Mouse (Mus musculus): Measurements from ENCODE around the gene Sbds. TPM values are rescaled to one million over a fixed set of nuclear protein-coding genes. Genes with fewer than 3 reads are reported as not detected.

The Sbds gene
- polyA plus RNA-seq (2012; rRNA removed): 24.4 and 24.8 TPM in 2 replicates

DNA sequence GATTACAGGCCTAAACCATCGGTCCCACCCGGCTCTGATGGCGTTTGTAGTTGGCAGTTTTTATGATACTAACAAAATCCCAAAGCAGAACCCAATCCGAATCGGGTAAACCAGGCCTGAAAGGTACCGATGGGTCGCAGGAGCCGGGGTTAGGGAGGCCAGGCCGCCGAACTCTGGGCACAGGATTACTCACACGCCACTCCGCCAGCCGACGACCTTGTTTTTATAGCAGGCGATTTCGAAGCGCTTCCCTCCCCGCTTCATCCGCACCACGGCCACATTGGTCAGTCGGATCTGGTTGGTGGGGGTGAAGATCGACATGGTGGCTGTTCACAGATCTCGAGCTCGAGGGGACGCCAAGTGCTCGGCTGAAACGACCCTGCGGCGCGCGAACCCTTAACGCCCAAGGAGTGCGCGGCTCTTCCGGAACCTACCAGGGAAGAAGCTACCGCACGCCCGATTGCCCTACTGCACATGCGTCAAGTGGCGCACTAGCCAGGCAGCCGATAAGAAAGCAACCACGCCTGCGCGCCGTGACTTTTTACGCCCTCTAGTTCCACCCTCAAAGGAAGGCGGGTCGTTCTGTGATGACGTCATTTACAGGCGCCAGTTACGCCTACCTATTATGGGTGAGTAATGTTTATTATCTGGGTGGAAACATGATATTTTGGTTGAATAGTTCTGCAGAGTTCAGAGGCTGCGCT lies at the start of gene Sbds, which contains the start of gene Tyw1:
Sbds (minus strand) TSS at position 514 of the 704 bp plus-strand sequence.
Tyw1 (plus strand) TSS at position 603 of the 704 bp plus-strand sequence.
- peak within 1 kb of the TSS; percentile 99 for H3K4me3 ChIP-seq (ENCODE audit: control insufficient read depth, insufficient read depth, low read length)
- WGBS: under 1% methylated on average over 52 of the region's 52 CpGs
- H3K27me3 ChIP-seq (ENCODE audit: control insufficient read depth, insufficient read depth, low read length): no peaks in the 10 kb centered on the region
- H3K36me3 ChIP-seq (ENCODE audit: control insufficient read depth, insufficient read depth, low read length): peaks cover 27% of the 10 kb centered on the region
- DNase-seq: peak; percentile 96
- TF ChIP-seq CTCF (IDR thresholded peaks at IDR 0.05; ENCODE audit: borderline replicate concordance, control insufficient read depth, extremely low read depth, insufficient read depth, low read length, poor library complexity) (no peak; the same call in 1 of the 2 replicates), POLR2A (IDR thresholded peaks at IDR 0.05; ENCODE audit: control insufficient read depth, extremely low read depth, insufficient read depth, low read length, poor library complexity) (peak; percentile 93)
- peak within 1 kb of the TSS; percentile 75 for H3K27ac ChIP-seq (ENCODE audit: control insufficient read depth, insufficient read depth, low read length)
- H3K4me1 ChIP-seq (replicated peaks; ENCODE audit: control insufficient read depth, insufficient read depth, low read length): peaks cover 11% of the 10 kb centered on the region

GRCm38 (mm10) chr5:130303611-130304010 lies 48.3 kb upstream of the Sbds start:
- Histone ChIP-seq H3K27me3 (ENCODE audit: control insufficient read depth, insufficient read depth, low read length) (no peaks in the 10 kb centered on the region), H3K4me3 (ENCODE audit: control insufficient read depth, insufficient read depth, low read length) (no peak overlapping the region), H3K36me3 (ENCODE audit: control insufficient read depth, insufficient read depth, low read length) (peaks cover 14% of the 10 kb centered on the region; the same call in 1 of the 2 replicates), H3K27ac (ENCODE audit: control insufficient read depth, insufficient read depth, low read length) (no peak overlapping the region), H3K4me1 (replicated peaks; ENCODE audit: control insufficient read depth, insufficient read depth, low read length) (no peaks in the 10 kb centered on the region)
- 98% methylated on average over 6 of the region's 6 CpGs for WGBS
- TF ChIP-seq CTCF (IDR thresholded peaks at IDR 0.05; ENCODE audit: borderline replicate concordance, control insufficient read depth, extremely low read depth, insufficient read depth, low read length, poor library complexity) (no peak), POLR2A (IDR thresholded peaks at IDR 0.05; ENCODE audit: control insufficient read depth, extremely low read depth, insufficient read depth, low read length, poor library complexity) (no peak)
- DNase-seq: no peak

DNA sequence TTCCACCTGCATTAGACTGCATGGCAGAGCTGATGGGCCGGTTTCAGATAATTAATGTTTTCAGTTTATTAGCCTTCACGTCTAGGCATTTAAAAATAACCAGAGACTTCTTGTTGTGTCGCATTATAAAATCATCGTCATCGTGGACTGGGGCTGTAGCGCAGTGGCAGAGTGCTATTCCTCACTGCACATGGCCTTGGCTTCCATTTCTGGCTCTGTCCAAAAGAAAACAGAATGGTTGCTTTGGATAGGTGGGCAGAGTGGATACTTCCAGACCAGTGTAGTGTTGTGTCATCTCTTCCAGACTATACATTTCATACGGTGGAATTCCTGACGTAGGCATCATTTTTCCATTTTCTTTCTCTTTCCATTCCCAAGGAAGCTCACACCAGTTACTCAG lies 44.2 kb upstream of the Sbds start:
- H3K27me3 ChIP-seq (ENCODE audit: control insufficient read depth, insufficient read depth, low read length): no peaks in the 10 kb centered on the region
- no peak overlapping the region for H3K4me3 ChIP-seq (ENCODE audit: control insufficient read depth, insufficient read depth, low read length)
- H3K4me1 ChIP-seq (replicated peaks; ENCODE audit: control insufficient read depth, insufficient read depth, low read length): no peaks in the 10 kb centered on the region
- no peak overlapping the region for H3K27ac ChIP-seq (ENCODE audit: control insufficient read depth, insufficient read depth, low read length)
- no peak for TF ChIP-seq CTCF (IDR thresholded peaks at IDR 0.05; ENCODE audit: borderline replicate concordance, control insufficient read depth, extremely low read depth, insufficient read depth, low read length, poor library complexity)
- no peak for TF ChIP-seq POLR2A (IDR thresholded peaks at IDR 0.05; ENCODE audit: control insufficient read depth, extremely low read depth, insufficient read depth, low read length, poor library complexity)
- no peak for DNase-seq
- WGBS: 97% methylated on average over 8 of the region's 8 CpGs
- H3K36me3 ChIP-seq (ENCODE audit: control insufficient read depth, insufficient read depth, low read length): peaks cover 29% of the 10 kb centered on the region; the same call in 1 of the 2 replicates

- Histone ChIP-seq H3K36me3 (ENCODE audit: control insufficient read depth, insufficient read depth, low read length) (peaks cover 29% of the 10 kb centered on the region; the same call in 1 of the 2 replicates), H3K27ac (ENCODE audit: control insufficient read depth, insufficient read depth, low read length) (no peak overlapping the region), H3K27me3 (ENCODE audit: control insufficient read depth, insufficient read depth, low read length) (no peaks in the 10 kb centered on the region), H3K4me1 (replicated peaks; ENCODE audit: control insufficient read depth, insufficient read depth, low read length) (no peaks in the 10 kb centered on the region), H3K4me3 (ENCODE audit: control insufficient read depth, insufficient read depth, low read length) (no peak overlapping the region)
- TF ChIP-seq POLR2A (IDR thresholded peaks at IDR 0.05; ENCODE audit: control insufficient read depth, extremely low read depth, insufficient read depth, low read length, poor library complexity): no peak
- TF ChIP-seq CTCF (IDR thresholded peaks at IDR 0.05; ENCODE audit: borderline replicate concordance, control insufficient read depth, extremely low read depth, insufficient read depth, low read length, poor library complexity): no peak
- DNase-seq: no peak
- WGBS: 96% methylated on average over 9 of the region's 9 CpGs
Observed at GRCm38 (mm10) chr5:130298831-130299460, 43.6 kb upstream of the Sbds start.

GRCm38 (mm10) chr5:130296071-130296470 lies 40.7 kb upstream of the Sbds start:
- H3K27ac ChIP-seq (ENCODE audit: control insufficient read depth, insufficient read depth, low read length): no peak overlapping the region
- DNase-seq: no peak
- no peak overlapping the region for H3K4me3 ChIP-seq (ENCODE audit: control insufficient read depth, insufficient read depth, low read length)
- 87% methylated on average over 5 of the region's 5 CpGs for WGBS
- H3K27me3 ChIP-seq (ENCODE audit: control insufficient read depth, insufficient read depth, low read length): no peaks in the 10 kb centered on the region
- H3K4me1 ChIP-seq (replicated peaks; ENCODE audit: control insufficient read depth, insufficient read depth, low read length): no peaks in the 10 kb centered on the region
- TF ChIP-seq CTCF (IDR thresholded peaks at IDR 0.05; ENCODE audit: borderline replicate concordance, control insufficient read depth, extremely low read depth, insufficient read depth, low read length, poor library complexity) (no peak), POLR2A (IDR thresholded peaks at IDR 0.05; ENCODE audit: control insufficient read depth, extremely low read depth, insufficient read depth, low read length, poor library complexity) (no peak)
- peaks cover 34% of the 10 kb centered on the region; the same call in 1 of the 2 replicates for H3K36me3 ChIP-seq (ENCODE audit: control insufficient read depth, insufficient read depth, low read length)

DNA sequence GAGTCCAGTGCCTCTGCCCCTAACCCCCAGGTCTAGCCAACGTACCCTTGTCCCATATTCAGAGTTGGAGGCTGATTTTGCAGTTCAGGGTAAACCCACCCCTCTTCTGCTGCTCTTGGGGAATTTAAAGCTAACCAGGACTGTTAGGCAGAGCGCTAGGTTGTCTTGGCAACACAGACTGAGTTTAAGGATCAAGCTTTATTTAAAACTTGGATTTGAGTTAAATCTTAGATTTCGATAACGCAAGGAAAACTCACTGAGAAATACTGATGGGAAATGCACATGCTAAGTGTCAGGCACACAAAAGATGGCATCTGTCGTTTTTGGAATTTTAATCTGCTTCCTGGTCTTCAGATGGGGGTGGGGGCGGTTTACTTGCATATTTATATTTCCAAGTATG lies 39.3 kb upstream of the Sbds start:
- DNase-seq: no peak
- 97% methylated on average over 6 of the region's 6 CpGs for WGBS
- H3K4me1 ChIP-seq (replicated peaks; ENCODE audit: control insufficient read depth, insufficient read depth, low read length): no peaks in the 10 kb centered on the region
- H3K27ac ChIP-seq (ENCODE audit: control insufficient read depth, insufficient read depth, low read length): no peak overlapping the region
- H3K27me3 ChIP-seq (ENCODE audit: control insufficient read depth, insufficient read depth, low read length): no peaks in the 10 kb centered on the region
- H3K4me3 ChIP-seq (ENCODE audit: control insufficient read depth, insufficient read depth, low read length): no peak overlapping the region
- H3K36me3 ChIP-seq (ENCODE audit: control insufficient read depth, insufficient read depth, low read length): peaks cover 31% of the 10 kb centered on the region; the same call in 1 of the 2 replicates
- TF ChIP-seq CTCF (IDR thresholded peaks at IDR 0.05; ENCODE audit: borderline replicate concordance, control insufficient read depth, extremely low read depth, insufficient read depth, low read length, poor library complexity): no peak
- TF ChIP-seq POLR2A (IDR thresholded peaks at IDR 0.05; ENCODE audit: control insufficient read depth, extremely low read depth, insufficient read depth, low read length, poor library complexity): no peak

Measured in thymus, adult 2 months (tissue).